Mouse (Mus musculus) hindbrain, embryonic 15.5 days (tissue): ENCODE data around the gene Sgpl1. TPM values are rescaled to one million over a fixed set of nuclear protein-coding genes. Genes with fewer than 3 reads are reported as not detected.

Source experiments
- ATAC-seq: fragments of 200-750 bp; cut with Nextera tagmentation; 2 replicates; pipeline ENCODE4 v1.8.0; 2017; ENCODE audit warnings: low read depth, moderate number of reproducible peaks, moderate TSS enrichment; ENCODE audit not compliant: low FRiP score
- H3K27ac ChIP-seq: fragments of 300-500 bp; sonication (generic); replicated peaks from 2 replicates; pipeline ENCODE4 v1.5.1; 2015; ENCODE audit warnings: mild to moderate bottlenecking, inconsistent platforms
- H3K27me3 ChIP-seq: fragments of 300-500 bp; sonication (generic); 2 replicates; pipeline ENCODE4 v1.6.1; 2015; ENCODE audit warnings: control low read depth, inconsistent platforms
- H3K36me3 ChIP-seq: fragments of 300-500 bp; sonication (generic); 2 replicates; pipeline ENCODE4 v1.6.1; 2015; ENCODE audit warnings: control low read depth, inconsistent platforms
- H3K4me1 ChIP-seq: fragments of 300-500 bp; sonication (generic); replicated peaks from 2 replicates; pipeline ENCODE4 v1.6.1; 2015; ENCODE audit warnings: control low read depth, inconsistent platforms
- H3K4me2 ChIP-seq: fragments of 300-500 bp; sonication (generic); 2 replicates; pipeline ENCODE4 v1.6.1; 2015; ENCODE audit warnings: moderate library complexity, mild to moderate bottlenecking, inconsistent platforms
- H3K4me3 ChIP-seq: fragments of 300-500 bp; sonication (generic); 2 replicates; pipeline ENCODE4 v1.5.1; 2015; ENCODE audit warnings: mild to moderate bottlenecking, inconsistent platforms
- H3K9ac ChIP-seq: fragments of 300-500 bp; sonication (generic); 2 replicates; pipeline ENCODE4 v1.6.1; 2015; ENCODE audit warnings: inconsistent platforms
- H3K9me3 ChIP-seq: fragments of 300-500 bp; sonication (generic); 2 replicates; pipeline ENCODE4 v1.6.1; 2016; ENCODE audit warnings: control low read depth, inconsistent platforms
- WGBS: fragments of 180-500 bp; shearing (Covaris S2); methylation state at CpG from one replicate; pipeline ENCODE4 v1.1.7; 2015; 5-methylcytosine and 5-hydroxymethylcytosine counted together
- polyA plus RNA-seq: library from polyadenylated mRNA; unstranded; fragments of >200 nt; fragmentation: Nextera tagmentation; extraction: Ambion mirVana; gene quantifications from 2 replicates; pipeline ENCODE4 v1.2.1, GENCODE M21; 2015

The Sgpl1 gene
- polyA plus RNA-seq, 1 experiment from 2014 or later = 47.9 TPM

- Histone ChIP-seq H3K27ac (no peak overlapping the region), H3K4me1 (peaks cover 4% of the 10 kb centered on the region; the same call in 1 of the 2 replicates), H3K27me3 (0 out of 2 replicates have a peak, but pooled peaks cover 3% of the 10 kb centered on the region), H3K4me3 (no peak overlapping the region), H3K9me3 (no peaks in the 10 kb centered on the region), H3K4me2 (no peak overlapping the region), H3K36me3 (no peaks in the 10 kb centered on the region), H3K9ac (no peak overlapping the region)
- 39% methylated on average over 10 of the region's 13 CpGs for WGBS
- ATAC-seq = no peak
These were observed 27.4 kb upstream of the Sgpl1 start for GRCm38 (mm10) chr10:61174711-61175441.

GRCm38 (mm10) chr10:61172496-61172895 is 25.0 kb upstream of the Sgpl1 start:
- 88% methylated on average over 4 of the region's 4 CpGs for WGBS
- ATAC-seq = no peak
- H3K27me3 ChIP-seq = 0 out of 2 replicates have a peak, but pooled peaks cover 3% of the 10 kb centered on the region

GRCm38 (mm10) chr10:61171654-61172053 is 24.2 kb upstream of the Sgpl1 start, which contains the start of gene Tbata:
Tbata (plus strand) TSS chr10:61171954.
- Histone ChIP-seq H3K27me3 (0 out of 2 replicates have a peak, but pooled peaks cover under 1% of the 10 kb centered on the region), H3K36me3 (no peaks in the 10 kb centered on the region), H3K4me3 (no peak within 1 kb of the TSS), H3K27ac (no peak within 1 kb of the TSS), H3K9ac (no peak within 1 kb of the TSS), H3K4me1 (peaks cover 4% of the 10 kb centered on the region; the same call in 1 of the 2 replicates), H3K4me2 (no peak within 1 kb of the TSS), H3K9me3 (no peaks in the 10 kb centered on the region)
- 66% methylated on average over 3 of the region's 3 CpGs for WGBS
- ATAC-seq = no peak

More at GRCm38 (mm10) chr10:61172496-61172895, 25.0 kb upstream of the Sgpl1 start:
- Histone ChIP-seq H3K27ac (no peak overlapping the region), H3K9ac (no peak overlapping the region), H3K4me3 (no peak overlapping the region), H3K36me3 (no peaks in the 10 kb centered on the region), H3K9me3 (no peaks in the 10 kb centered on the region), H3K4me2 (no peak overlapping the region), H3K4me1 (peaks cover 4% of the 10 kb centered on the region; the same call in 1 of the 2 replicates)

GRCm38 (mm10) chr10:61168393-61168792 is 20.9 kb upstream of the Sgpl1 start:
- no peak for ATAC-seq
- no peak overlapping the region for H3K4me3 ChIP-seq
- H3K36me3 ChIP-seq = no peaks in the 10 kb centered on the region
- H3K4me1 ChIP-seq = no peaks in the 10 kb centered on the region
- no peaks in the 10 kb centered on the region for H3K9me3 ChIP-seq
- H3K4me2 ChIP-seq = no peak overlapping the region
- no peak overlapping the region for H3K27ac ChIP-seq
- no peak overlapping the region for H3K9ac ChIP-seq
- WGBS = 59% methylated on average over 2 of the region's 2 CpGs
- no peaks in the 10 kb centered on the region for H3K27me3 ChIP-seq

GRCm38 (mm10) chr10:61167333-61168096 is 20.0 kb upstream of the Sgpl1 start:
- no peaks in the 10 kb centered on the region for H3K27me3 ChIP-seq
- no peaks in the 10 kb centered on the region for H3K9me3 ChIP-seq
- H3K27ac ChIP-seq = no peak overlapping the region
- no peak overlapping the region for H3K4me3 ChIP-seq
- WGBS = 79% methylated on average over 9 of the region's 9 CpGs
- no peaks in the 10 kb centered on the region for H3K36me3 ChIP-seq
- H3K9ac ChIP-seq = no peak overlapping the region
- no peaks in the 10 kb centered on the region for H3K4me1 ChIP-seq
- no peak overlapping the region for H3K4me2 ChIP-seq
- no peak for ATAC-seq

- H3K4me2 ChIP-seq = no peak overlapping the region
- no peak overlapping the region for H3K4me3 ChIP-seq
- H3K27me3 ChIP-seq = no peaks in the 10 kb centered on the region
- no peaks in the 10 kb centered on the region for H3K9me3 ChIP-seq
- WGBS = 80% methylated on average over 3 of the region's 3 CpGs
- no peaks in the 10 kb centered on the region for H3K36me3 ChIP-seq
- H3K9ac ChIP-seq = no peak overlapping the region
- ATAC-seq = no peak
- no peak overlapping the region for H3K27ac ChIP-seq
- H3K4me1 ChIP-seq = no peaks in the 10 kb centered on the region
These were observed 14.9 kb upstream of the Sgpl1 start for GRCm38 (mm10) chr10:61162366-61162765.

GRCm38 (mm10) chr10:61160671-61161070 is 13.2 kb upstream of the Sgpl1 start:
- Histone ChIP-seq H3K9me3 (no peaks in the 10 kb centered on the region), H3K9ac (no peak overlapping the region), H3K36me3 (no peaks in the 10 kb centered on the region), H3K4me3 (no peak overlapping the region), H3K4me2 (no peak overlapping the region), H3K4me1 (no peaks in the 10 kb centered on the region), H3K27me3 (no peaks in the 10 kb centered on the region), H3K27ac (no peak overlapping the region)
- no peak for ATAC-seq
- 75% methylated on average over 4 of the region's 4 CpGs for WGBS

GRCm38 (mm10) chr10:61160089-61160488 is 12.6 kb upstream of the Sgpl1 start:
- Histone ChIP-seq H3K9me3 (no peaks in the 10 kb centered on the region), H3K36me3 (no peaks in the 10 kb centered on the region), H3K4me1 (no peaks in the 10 kb centered on the region), H3K9ac (no peak overlapping the region), H3K27ac (no peak overlapping the region), H3K4me3 (no peak overlapping the region), H3K27me3 (no peaks in the 10 kb centered on the region), H3K4me2 (no peak overlapping the region)
- whole genome bisulfite sequencing = 85% methylated on average over 7 of the region's 7 CpGs
- no peak for ATAC-seq

GRCm38 (mm10) chr10:61158594-61158993 is 11.1 kb upstream of the Sgpl1 start:
- Histone ChIP-seq H3K36me3 (no peaks in the 10 kb centered on the region), H3K4me2 (no peak overlapping the region), H3K4me3 (no peak overlapping the region), H3K9me3 (no peaks in the 10 kb centered on the region), H3K27ac (no peak overlapping the region), H3K27me3 (no peaks in the 10 kb centered on the region), H3K9ac (no peak overlapping the region), H3K4me1 (no peaks in the 10 kb centered on the region)
- 81% methylated on average over 3 of the region's 3 CpGs for WGBS
- no peak for ATAC-seq

- no peak for ATAC-seq
- Histone ChIP-seq H3K9ac (no peak overlapping the region), H3K9me3 (no peaks in the 10 kb centered on the region), H3K36me3 (no peaks in the 10 kb centered on the region), H3K27me3 (no peaks in the 10 kb centered on the region), H3K4me2 (no peak overlapping the region), H3K4me1 (no peaks in the 10 kb centered on the region), H3K27ac (no peak overlapping the region), H3K4me3 (no peak overlapping the region)
- 89% methylated on average over 2 of the region's 2 CpGs for WGBS
These were observed 8.9 kb upstream of the Sgpl1 start for GRCm38 (mm10) chr10:61156453-61156852.

GRCm38 (mm10) chr10:61155611-61156010 is 8.1 kb upstream of the Sgpl1 start:
- no peak for ATAC-seq
- no peaks in the 10 kb centered on the region for H3K36me3 ChIP-seq
- no peaks in the 10 kb centered on the region for H3K27me3 ChIP-seq
- H3K9me3 ChIP-seq = no peaks in the 10 kb centered on the region
- 80% methylated on average over 3 of the region's 3 CpGs for WGBS
- H3K4me2 ChIP-seq = no peak overlapping the region
- H3K27ac ChIP-seq = no peak overlapping the region
- H3K4me3 ChIP-seq = no peak overlapping the region
- H3K9ac ChIP-seq = no peak overlapping the region
- no peaks in the 10 kb centered on the region for H3K4me1 ChIP-seq

- Histone ChIP-seq H3K36me3 (no peaks in the 10 kb centered on the region), H3K4me2 (no peak overlapping the region)
These were observed 4.6 kb upstream of the Sgpl1 start for GRCm38 (mm10) chr10:61152131-61152530.

More at GRCm38 (mm10) chr10:61152131-61152530, 4.6 kb upstream of the Sgpl1 start:
- H3K9me3 ChIP-seq = no peaks in the 10 kb centered on the region
- H3K27ac ChIP-seq = no peak overlapping the region
- no peak overlapping the region for H3K4me3 ChIP-seq
- no peak overlapping the region for H3K9ac ChIP-seq
- H3K27me3 ChIP-seq = no peaks in the 10 kb centered on the region
- H3K4me1 ChIP-seq = 0 out of 2 replicates have a peak, but pooled peaks cover 4% of the 10 kb centered on the region
- ATAC-seq = no peak
